Mouse (Mus musculus) urinary bladder, postnatal 4 days (tissue): ENCODE results near the gene Cyp11a1.

ENCODE experiments used
- DNase-seq, 2 experiments: peaks; one replicate each; pipeline ENCODE4 v3.0.0; 2021 to 2022; ENCODE audit warnings: low spot score in 2 of 2

Gene Cyp11a1

DNA sequence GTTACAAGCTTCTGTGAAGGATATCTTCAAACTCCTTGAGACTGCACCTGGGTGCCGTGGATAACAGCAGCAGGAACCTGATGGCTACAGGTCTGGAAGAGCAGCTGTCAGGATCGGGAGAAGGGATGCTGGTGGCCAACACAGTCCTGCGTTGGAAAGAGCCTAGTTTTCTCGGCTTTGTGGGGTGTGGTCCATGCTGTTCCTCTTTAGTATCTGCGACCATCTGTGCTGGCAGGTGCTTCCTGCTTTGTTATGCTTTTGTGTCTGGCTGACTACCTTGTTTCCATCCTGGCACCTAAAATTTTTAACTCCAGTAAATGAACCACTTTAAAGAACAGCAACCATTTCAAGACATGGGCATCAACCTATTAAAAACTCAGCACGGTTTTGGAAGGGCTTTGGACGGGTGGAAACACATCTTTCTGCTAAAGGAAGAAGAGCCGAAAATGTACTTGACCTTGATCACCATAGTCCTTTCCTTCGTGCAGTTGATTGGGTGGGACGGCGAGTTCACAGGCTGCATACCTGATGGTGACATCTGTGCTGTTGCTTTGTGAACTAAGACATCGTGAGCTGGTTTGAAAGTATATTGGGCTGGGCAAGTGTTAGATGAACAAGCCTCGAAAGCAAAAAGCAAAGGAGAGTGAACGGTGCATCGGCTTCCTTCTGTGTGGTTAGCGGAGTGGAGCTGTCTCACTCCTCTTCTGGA, at the start of gene Cyp11a1:
TSS of gene Cyp11a1 (plus strand) at position 659 of the 709 bp plus-strand sequence.
- DNase-seq = no peak

DNA sequence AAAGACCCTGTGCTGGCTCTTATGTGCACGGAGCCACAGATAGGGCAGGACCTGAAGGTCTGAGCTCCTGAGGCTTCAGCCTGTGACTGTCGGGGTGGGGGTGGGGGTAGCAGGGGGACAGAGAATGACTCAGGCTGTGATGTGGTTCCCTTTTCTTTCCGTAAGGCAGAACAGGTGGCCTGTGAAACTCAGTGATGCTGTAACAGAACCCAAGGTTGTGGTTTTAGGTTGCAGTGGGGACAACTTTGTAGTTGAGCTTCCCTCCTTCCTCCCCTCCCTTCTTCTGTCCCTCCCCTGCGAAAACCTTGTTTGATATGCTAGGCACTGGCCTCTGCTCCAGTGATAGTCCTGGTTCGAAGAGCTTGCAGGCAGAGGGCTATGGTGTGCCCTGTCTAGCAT, 49.4 kb upstream of the Cyp11a1 start:
- DNase-seq = no peak

DNA sequence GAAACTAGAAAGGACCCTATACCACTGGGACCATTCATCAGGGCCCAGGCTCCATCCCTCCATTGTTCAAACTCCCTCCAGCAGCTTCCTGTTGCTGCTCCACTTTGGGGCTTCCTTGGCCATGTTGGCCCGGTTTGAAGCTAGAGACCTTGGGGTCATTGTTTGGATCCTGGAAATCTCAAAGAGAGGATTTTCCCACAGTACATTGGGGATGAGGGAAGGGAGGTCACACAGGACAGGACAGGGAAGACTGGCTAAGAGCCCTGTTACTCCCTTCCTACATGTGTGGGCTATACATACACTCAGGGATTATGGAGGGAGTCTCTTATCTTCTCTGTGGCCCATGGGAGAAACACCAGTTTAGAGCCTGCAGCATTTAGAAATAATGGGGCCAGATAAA, 47.6 kb upstream of the Cyp11a1 start:
- no peak for DNase-seq

DNA sequence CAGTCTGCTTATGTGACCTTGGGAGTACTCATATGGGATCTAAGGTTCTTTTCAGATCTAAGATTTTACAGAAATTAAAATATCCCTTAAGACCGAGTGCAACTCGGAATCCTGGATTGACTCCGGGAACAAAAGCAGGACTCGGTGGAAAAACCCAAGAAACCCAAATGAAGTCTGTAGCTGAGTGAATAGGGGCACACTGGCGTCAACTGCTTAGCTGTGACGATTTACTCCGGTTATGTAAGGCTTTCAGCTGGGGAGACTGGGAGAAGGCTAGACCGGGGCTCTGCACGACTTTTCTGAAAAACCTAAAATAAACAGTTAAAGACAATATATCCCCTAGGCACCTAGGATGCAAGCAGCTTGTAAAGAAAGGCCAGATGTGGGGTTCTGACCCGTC, 46.8 kb upstream of the Cyp11a1 start:
- no peak for DNase-seq

DNA sequence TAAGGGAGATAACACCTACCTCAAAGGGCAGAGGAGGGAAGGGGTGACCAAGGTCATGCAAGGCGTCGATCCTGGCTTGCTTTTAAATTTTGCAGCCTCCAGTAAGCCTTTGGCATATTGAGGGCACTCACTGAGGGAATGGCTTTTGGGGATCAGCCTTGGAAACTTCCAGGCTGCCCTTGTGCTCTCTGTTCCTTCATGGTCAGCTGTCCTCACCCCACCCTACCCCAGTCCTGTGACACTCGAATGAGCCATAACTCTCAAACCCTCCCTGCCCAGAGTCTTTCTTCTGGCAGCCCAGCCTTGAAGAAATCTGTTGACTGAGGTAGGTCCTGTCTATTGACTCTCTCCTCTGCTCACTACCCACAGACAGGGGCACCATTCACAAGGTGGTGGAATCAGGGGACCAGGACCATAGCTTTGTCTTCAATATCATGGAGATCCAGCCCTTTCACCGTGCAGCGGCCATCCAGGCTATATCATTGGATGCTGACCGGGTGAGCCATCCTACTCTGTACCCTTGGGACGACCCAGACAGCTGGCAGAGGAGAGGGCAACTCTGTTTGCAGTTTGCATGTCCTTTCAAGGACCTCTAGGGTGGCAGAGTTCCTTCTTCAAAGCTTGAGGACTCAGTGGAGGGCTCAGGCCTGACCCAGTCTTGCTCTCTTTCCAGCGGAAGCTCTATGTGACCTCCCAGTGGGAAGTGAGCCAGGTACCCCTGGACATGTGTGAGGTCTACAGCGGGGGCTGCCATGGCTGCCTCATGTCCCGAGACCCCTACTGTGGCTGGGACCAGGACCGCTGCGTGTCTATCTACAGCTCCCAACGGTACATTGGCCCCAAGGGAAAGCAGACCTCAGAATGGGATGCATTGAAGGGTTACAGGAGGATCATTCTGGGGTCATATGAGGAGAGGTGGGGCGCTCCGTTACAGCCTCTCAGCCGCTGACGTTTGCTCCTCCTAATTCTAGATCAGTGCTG, 46.0 kb upstream of the Cyp11a1 start:
- no peak for DNase-seq

DNA sequence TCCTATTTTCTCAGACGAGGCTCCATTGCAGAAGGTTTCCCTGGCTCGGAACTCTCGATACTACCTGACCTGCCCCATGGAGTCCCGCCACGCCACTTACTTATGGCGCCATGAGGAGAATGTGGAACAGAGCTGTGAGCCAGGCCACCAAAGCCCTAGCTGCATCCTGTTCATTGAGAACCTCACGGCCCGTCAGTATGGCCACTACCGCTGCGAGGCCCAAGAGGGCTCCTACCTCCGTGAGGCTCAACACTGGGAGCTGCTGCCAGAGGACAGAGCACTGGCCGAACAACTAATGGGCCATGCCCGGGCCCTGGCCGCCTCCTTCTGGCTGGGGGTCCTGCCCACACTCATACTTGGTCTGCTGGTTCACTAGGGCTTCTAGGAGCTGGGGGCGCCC, 45.0 kb upstream of the Cyp11a1 start:
- DNase-seq = no peak

DNA sequence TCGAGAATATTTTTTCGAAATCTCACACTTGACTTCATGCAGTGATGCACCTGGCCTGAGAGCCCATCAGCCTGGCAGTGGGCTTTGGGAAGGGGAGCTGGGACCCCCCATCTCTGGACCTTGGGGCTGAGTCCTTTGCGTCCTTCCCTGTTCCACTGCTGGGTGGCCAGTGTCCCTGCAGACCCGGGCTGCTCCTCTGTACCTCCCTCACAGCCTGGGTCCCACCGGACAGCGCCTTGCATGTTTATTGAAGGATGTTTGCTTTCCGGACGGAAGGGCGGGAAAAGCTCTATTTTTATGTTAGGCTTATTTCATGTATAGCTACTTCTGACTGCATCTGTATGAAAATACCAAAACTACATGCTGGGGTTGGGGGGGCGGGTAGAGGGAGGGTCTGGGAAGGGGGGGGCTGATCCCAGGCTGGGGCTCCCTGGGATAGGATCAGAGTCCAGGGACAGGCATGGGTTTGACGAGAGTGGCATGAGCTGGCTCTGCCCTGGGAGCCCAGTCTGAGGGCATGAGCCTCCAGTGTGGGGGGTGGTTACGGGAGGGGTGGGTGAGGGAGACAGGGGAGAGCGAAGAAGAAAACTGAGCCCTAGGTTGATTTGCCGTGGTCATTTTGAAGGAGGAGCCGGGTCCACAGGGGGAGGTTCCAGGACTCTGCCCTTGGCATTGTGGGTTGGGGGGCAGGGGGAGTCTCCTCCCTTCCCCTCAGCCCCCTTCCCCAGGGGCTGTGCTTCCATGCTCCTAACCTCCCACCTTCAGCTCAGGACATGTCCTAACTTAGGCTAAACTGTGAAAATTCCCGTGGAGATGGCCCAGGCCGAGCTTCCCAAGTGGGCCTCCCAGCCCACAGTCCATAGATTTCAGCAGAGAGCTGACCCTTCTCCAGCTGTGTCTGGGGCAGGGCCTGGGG, 44.1 kb upstream of the Cyp11a1 start:
- no peak for DNase-seq

DNA sequence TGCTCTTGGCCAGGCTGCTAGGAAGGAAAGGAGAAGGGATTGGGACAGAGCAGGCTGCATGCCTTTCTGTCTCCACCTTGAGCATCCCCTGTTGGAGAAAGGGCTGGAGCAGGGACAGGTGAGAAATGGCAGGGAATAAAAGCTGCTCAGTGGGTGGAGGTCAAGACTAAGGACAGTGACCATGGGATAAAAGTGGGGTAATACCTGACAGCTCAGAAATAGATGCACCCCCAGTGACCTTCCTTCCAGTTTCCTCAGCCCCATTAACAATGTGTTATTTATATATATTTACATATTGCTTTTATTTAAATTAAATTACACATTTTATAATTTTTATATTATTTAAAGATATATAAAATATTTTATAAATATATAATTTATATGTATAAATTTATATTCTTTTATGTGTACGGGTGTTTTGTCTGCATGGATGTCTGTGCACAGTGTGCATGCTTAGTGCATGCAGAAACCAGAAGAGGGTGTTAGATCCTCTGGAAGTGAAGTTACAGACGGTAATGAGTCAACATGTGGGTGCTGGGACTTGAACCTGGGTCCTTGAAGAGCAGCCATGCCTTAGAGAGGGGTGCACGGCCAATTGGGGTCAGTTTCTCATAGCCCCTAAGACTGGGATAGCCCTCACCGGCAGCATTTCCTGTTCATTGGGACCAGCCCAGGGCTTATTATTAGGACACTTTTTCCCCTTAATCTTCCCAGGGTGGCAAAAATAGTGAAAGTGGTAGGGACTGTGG, 42.8 kb upstream of the Cyp11a1 start:
- no peak for DNase-seq

DNA sequence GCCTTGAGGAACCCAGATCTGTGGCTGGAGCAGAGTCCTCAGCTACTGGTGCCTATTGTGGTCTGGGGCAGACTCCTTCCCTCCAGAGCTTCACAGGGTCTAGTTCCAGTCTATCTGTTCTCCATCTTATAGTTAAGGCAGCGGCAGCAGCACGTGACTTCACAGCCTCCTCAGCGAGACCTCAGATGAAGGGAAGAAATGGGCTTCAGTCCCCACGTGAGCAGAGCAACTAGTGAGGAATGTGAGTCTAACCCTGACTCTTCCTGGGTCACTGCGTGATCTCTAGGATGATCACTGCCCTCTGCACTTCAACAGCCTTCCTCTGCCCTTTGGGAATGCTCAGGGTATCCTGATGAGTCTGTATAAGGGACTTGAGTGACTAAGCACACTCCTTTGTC, 42.2 kb upstream of the Cyp11a1 start:
- no peak for DNase-seq

DNA sequence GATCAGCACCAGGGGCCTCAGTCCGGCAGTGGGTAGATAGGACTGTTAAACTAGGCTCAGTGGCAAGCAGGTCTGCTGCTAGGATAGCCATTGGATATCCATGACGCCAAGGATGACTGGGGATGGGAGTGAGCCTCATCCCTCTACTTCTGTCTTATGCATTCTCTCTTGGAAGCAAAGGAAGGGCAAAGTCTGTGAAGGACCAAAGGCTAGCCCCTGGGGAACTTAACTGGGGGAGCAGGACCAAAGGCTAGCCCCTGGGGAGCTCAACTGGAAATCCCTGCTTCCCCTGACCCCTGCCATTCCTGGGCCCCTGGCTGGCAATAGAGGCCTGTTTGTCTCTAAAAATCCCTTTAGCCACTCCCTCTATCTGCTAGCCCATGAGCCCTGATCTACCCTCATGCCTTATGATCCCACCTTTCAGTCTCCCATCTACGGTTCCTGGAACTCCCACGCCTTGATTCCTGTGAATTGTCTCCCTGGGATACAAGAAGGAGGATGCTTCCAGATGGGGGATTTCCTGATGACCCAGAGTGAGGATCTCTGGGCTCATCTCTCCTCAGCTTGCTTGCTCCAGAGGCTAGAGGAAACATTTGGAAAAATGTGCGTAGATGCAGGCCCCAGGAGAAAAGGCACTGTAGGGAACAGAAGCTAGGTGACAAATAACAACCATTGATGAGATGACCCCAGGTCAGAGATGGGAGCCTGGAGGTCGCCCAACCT, 41.5 kb upstream of the Cyp11a1 start:
- no peak for DNase-seq

DNA sequence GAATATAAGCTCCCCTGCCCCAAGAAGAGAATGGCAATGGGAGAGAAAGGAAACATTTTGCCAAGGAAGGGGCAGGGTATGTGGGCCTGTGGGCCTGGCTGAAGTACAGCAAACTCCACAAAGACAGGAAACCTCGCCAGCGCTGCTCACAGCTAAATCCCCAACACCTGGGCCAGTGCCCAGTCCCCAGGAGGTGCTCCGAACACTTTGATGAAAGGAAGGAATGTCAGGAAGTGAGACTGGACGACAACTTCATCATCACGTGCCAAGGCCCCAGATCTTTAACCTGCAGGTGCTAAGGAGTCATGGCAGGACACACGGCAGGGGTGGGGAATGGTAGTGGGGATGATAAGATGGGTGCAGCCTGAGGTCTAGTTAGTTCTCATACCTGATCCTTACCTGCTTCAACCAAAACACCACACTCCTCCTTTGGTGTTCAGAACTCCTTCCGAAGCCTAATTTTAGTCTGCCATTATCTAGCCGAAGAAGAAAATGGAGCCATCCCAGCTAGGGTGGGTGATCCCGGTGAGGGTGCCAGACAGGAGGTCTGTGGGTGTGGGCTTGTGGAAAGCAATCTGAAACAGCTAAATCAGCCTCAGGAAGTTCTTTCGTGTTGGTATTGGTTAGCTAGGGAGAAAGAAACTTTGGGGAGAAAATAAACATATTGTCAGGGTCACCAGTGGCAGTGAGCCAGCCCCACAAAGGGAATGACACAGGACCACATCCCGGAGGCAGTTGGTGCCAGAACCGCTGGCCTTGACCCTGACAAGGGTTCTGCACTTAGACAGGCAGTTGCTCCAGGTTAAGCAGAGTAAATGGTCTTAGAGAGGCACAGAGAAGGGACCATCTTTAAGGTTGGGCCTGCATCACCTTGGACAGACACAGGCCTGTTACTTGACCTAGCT, 40.7 kb upstream of the Cyp11a1 start:
- no peak for DNase-seq

DNA sequence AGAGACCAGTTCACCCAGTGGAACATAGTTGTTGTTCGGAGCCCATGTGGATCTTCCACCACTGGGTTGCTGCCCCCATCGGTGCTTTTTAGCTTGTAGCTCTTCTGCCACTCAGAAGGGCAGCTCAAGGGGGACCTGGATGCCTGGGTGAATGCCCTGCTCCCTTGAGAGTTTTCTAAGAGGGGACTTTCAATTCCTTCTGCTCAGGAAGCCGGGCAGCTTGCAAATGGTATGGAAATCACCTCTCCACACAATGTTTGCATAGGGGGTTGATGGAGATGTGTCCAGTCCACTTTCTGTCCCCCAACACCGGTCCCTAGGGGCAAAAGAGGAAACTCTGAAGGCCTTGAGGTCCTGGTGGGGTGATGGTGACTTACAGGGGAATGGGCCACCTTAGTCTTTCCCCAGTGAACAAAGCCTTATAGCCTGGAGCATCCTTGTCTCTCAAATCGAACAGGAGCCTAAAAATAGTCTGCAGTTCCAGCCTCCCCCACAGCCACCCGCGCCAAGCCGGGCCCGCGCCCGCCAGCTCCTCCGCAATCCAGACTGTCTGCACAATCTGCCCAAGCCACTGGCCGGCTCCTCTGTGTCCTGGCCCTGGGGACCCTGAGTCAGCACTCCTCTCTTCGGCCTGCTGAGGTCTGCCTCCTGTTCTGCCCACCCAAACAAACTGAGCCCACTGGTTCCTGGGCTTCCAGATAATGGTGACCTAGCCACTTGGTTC, 38.8 kb upstream of the Cyp11a1 start:
- DNase-seq = peak in 1 of 2 experiments; percentile 57

DNA sequence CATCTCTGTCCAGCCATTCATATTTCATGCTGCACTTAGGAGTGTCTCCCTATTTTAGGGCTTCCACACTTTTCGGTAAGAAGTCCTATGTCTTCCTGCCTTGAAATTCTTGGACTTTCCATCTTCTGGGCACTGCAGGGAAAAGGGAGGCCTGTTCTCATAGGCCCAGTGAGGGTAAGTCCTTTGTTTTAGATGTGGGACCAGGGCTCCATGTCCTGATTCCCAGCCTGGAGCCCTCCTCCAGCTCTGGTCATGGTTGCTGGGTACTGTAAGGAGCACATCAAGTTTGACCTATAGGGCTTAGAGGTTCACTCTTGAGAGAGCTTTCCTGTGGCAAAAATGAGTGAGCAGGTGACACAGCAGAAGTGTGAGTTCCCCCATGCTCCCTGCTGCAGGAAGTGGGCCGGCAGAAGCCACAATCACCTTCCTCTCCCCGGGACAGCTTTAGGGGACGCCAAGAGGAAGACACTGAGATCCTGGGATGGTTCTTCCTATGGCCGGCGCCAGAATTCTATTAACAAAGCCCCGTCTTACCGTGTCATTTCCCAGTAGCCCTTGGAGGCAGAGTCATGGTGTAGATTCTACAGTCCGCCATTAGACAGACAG, 37.9 kb upstream of the Cyp11a1 start:
- no peak for DNase-seq

DNA sequence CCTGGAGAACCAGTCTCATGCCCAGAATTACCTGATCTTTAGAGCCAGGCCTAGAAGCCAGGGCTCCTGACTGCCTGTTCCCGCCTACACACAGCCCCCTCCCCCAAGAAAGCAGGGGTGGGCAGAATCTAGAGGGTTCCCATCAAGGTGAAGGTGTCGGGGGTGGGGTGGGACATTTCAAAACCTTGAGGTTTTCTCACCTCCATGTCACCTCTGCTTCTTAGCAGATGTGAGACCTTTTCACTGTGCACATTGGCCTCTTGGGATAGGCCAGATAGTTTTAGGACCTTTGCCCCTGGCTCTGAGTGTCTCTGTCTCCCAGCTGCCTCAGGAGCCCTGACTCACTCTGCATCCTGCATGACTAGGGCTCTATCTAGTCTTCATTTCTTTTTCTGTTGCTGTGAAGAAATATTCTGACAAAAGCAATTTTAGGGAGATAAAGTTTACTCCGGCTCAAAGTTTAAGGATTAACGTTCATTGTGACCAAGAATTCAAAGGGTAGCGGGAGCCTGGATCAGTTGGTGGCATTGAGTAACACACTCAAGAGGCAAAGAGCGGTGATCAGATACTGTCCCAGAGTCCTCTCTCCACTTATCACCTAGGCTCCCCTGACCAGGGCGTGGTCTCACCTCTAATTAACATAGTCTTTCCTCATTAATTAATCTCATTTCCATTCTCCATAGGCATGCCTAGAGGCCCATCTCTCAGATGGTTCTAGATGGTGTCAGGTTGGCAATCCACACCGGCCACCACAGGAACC, 37.2 kb upstream of the Cyp11a1 start:
- DNase-seq = no peak

DNA sequence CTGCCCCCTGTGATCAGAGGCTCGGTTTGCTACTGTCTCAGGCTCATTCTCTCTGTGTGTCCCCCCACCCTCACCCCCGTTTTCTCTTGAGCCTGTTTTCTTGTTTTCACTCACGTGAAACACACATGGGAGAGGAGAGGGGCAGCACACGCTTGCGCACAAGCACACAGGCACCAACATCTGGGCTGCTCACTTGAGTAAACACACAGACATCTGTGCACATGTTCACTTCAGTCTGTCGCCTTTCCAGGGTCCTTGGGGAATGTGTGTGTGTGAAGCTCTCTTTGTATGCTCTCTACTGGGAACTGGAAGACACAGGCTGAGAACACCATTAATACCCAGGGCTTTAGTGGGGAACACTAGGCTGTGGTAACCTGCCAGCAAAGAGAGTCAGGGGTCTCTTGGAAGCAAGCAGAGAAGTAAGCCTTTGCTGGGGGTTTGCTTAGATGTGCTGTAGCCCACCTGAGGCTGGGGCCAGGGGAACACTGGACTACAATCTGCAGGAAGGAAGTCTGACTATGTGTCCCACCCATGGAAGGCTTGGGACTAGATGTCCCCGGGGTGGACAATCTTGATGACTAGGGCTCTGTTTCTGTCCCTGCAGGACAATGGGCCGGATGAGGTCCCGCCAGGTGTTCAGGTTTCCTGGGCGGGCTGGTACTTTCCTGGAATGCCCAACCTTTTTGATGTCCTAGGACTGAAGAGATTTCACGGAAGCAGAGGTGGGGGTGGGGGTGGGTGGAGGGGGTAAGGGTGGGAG, 36.3 kb upstream of the Cyp11a1 start:
- DNase-seq = no peak

DNA sequence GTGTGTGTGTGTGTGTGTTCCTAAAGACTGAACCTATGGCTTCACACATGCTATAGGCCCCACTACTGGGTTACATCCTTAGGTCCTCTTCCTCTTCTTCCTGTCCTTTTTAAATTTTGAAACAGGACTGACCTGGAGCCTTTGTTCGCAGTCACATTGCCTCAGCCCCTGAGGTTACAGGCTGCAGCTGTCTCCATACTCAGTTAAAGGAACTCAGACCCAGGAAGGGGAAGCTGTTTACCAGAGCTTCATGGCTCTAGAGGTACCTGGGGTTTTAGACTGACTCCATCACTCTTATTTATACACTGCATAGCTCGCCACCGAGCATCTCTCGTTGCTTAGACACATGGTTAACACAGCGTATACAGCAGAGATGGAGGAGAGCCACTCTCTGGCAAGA, 34.8 kb upstream of the Cyp11a1 start:
- DNase-seq = no peak

DNA sequence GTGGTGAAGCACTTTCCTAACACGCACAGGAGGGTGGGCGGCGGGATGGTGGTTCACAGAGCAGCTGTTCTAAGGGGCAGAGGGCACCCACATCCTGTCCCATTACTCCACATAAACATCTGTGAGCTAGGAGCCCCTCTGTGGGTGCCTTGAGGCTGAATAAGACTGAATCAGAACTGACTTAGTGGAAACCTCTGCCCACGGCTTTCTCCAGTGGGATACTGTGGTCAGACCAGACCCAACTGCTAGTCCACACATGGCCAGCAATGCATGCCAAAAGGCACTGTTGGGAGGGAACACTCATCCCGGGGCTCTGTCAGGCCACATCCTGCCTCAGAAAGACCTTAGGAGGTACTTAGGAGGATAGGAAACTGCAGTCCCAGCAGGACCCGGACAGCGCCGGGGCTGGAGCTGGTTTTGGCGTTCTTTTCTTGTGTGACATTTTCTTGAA, 34.0 kb upstream of the Cyp11a1 start:
- no peak for DNase-seq
